Mouse (Mus musculus) CH12.LX (cell line): ENCODE measurements around the gene Gm6993. TPM values are rescaled to one million over a fixed set of nuclear protein-coding genes. Genes with fewer than 3 reads are reported as not detected.

Experiments used
- DNase-seq: peaks from one replicate; pipeline ENCODE4 v3.0.0-alpha.2; 2013; ENCODE audit errors: extremely low read depth
- H3K27ac ChIP-seq: 2 replicates; pipeline ENCODE4 v1.5.1; 2012; ENCODE audit warnings: low read depth, mild to moderate bottlenecking, control low read depth, moderate library complexity; ENCODE audit not compliant: insufficient read depth
- H3K27me3 ChIP-seq: replicated peaks from 2 replicates; pipeline ENCODE3; 2012; ENCODE audit warnings: inconsistent platforms
- H3K36me3 ChIP-seq, 2 experiments: replicated peaks in 1 of 2; 2 replicates each; pipeline versions ENCODE3 to v1.6.1; 2012; ENCODE audit warnings: inconsistent platforms in 1 of 2, low read length in 1 of 2, mild to moderate bottlenecking in 1 of 2, mixed read lengths in 1 of 2, moderate library complexity in 1 of 2; ENCODE audit not compliant: control insufficient read depth in 1 of 2, insufficient read depth in 1 of 2
- H3K4me1 ChIP-seq, 2 experiments: 2 replicates each; pipeline ENCODE4 v1.6.1; 2012; ENCODE audit warnings: inconsistent platforms in 1 of 2, moderate library complexity in 1 of 2; ENCODE audit not compliant: insufficient read depth in 2 of 2, control insufficient read depth in 1 of 2
- H3K4me2 ChIP-seq: 2 replicates; pipeline ENCODE4 v1.6.1; 2012; ENCODE audit warnings: low read depth, mild to moderate bottlenecking, control low read depth; ENCODE audit not compliant: poor library complexity, insufficient read depth, severe bottlenecking
- H3K4me3 ChIP-seq, 3 experiments: fragments of 150-350 bp in 1 of 3; sonication (generic) in 1 of 3; replicated peaks in 1 of 3; 2 replicates each; pipeline versions ENCODE3 to v1.5.1; 2011 to 2012; ENCODE audit warnings: low read depth in 2 of 3, low read length in 2 of 3, mild to moderate bottlenecking in 2 of 3, moderate library complexity in 2 of 3, control low read depth in 1 of 3, improper control_type of control experiment in 1 of 3, inconsistent platforms in 1 of 3, mixed read lengths in 1 of 3; ENCODE audit not compliant: poor library complexity in 1 of 3
- H3K79me2 ChIP-seq: replicated peaks from 2 replicates; pipeline ENCODE4 v1.6.1; 2012; ENCODE audit warnings: mild to moderate bottlenecking, moderate library complexity; ENCODE audit not compliant: control insufficient read depth, poor library complexity, insufficient read depth, severe bottlenecking; ENCODE audit errors: extremely low read depth
- H3K9ac ChIP-seq: 2 replicates; pipeline ENCODE4 v1.6.1; 2012; ENCODE audit warnings: low read depth, mild to moderate bottlenecking, control low read depth, moderate library complexity; ENCODE audit not compliant: insufficient read depth
- H3K9me3 ChIP-seq: replicated peaks from 2 replicates; pipeline ENCODE3; 2012; ENCODE audit warnings: low read length, inconsistent platforms, mixed read lengths
- BHLHE40 ChIP-seq: IDR thresholded peaks from 2 replicates; pipeline ENCODE4 v1.6.1; 2011; ENCODE audit warnings: mild to moderate bottlenecking, low read depth, low read length, improper control_type of control experiment
- CHD1 ChIP-seq: IDR thresholded peaks from 2 replicates; pipeline ENCODE4 v1.6.1; 2012; ENCODE audit warnings: low read depth, low read length, improper control_type of control experiment, inconsistent platforms
- CTCF ChIP-seq, 2 experiments: IDR thresholded peaks in 1 of 2; conservative IDR thresholded peaks in 1 of 2; 2 replicates each; pipeline ENCODE4 v1.5.1; 2011 to 2012; ENCODE audit warnings: low read depth in 2 of 2, low read length in 2 of 2, improper control_type of control experiment in 1 of 2, inconsistent platforms in 1 of 2, mild to moderate bottlenecking in 1 of 2, moderate library complexity in 1 of 2
- EP300 ChIP-seq: IDR thresholded peaks from 2 replicates; pipeline ENCODE4 v1.6.1; 2011; ENCODE audit warnings: low read length, improper control_type of control experiment
- ETS1 ChIP-seq: conservative IDR thresholded peaks from 2 replicates; pipeline ENCODE4 v1.6.1; 2012; ENCODE audit warnings: low read depth, mild to moderate bottlenecking, inconsistent platforms, low read length, improper control_type of control experiment, moderate library complexity
- GABPA ChIP-seq: IDR thresholded peaks from 2 replicates; pipeline ENCODE4 v1.6.1; 2012; ENCODE audit warnings: low read depth, low read length, improper control_type of control experiment, inconsistent platforms; ENCODE audit not compliant: insufficient replicate concordance
- HCFC1 ChIP-seq: IDR thresholded peaks from 2 replicates; pipeline ENCODE4 v1.6.1; 2012; ENCODE audit warnings: low read depth, mild to moderate bottlenecking, inconsistent platforms, low read length, improper control_type of control experiment
- IRF4 ChIP-seq: IDR thresholded peaks from 2 replicates; pipeline ENCODE4 v1.6.1; 2014; ENCODE audit warnings: low read depth, mild to moderate bottlenecking, inconsistent platforms, low read length, improper control_type of control experiment
- JUND ChIP-seq: conservative IDR thresholded peaks from 2 replicates; pipeline ENCODE4 v1.6.1; 2011; ENCODE audit warnings: low read depth, low read length, improper control_type of control experiment
- KAT2A ChIP-seq: IDR thresholded peaks from 2 replicates; pipeline ENCODE4 v1.6.1; 2012; ENCODE audit warnings: low read length, improper control_type of control experiment, inconsistent platforms; ENCODE audit not compliant: insufficient replicate concordance
- MAFK ChIP-seq: IDR thresholded peaks from 2 replicates; pipeline ENCODE4 v1.6.1; 2011; ENCODE audit warnings: low read length, improper control_type of control experiment; ENCODE audit not compliant: insufficient replicate concordance
- MAX ChIP-seq: IDR thresholded peaks from 2 replicates; pipeline ENCODE4 v1.6.1; 2011; ENCODE audit warnings: low read length, improper control_type of control experiment
- MAZ ChIP-seq: IDR thresholded peaks from 2 replicates; pipeline ENCODE4 v1.6.1; 2012; ENCODE audit warnings: low read depth, mild to moderate bottlenecking, inconsistent platforms, low read length, improper control_type of control experiment, moderate library complexity
- MXI1 ChIP-seq: IDR thresholded peaks from 2 replicates; pipeline ENCODE4 v1.6.1; 2011; ENCODE audit warnings: mild to moderate bottlenecking, low read depth, low read length, improper control_type of control experiment
- MYC ChIP-seq: IDR thresholded peaks from 2 replicates; pipeline ENCODE4 v1.6.1; 2011; ENCODE audit warnings: low read depth, mild to moderate bottlenecking, improper control_type of control experiment, low read length
- NELFE ChIP-seq: IDR thresholded peaks from 2 replicates; pipeline ENCODE4 v1.6.1; 2011; ENCODE audit warnings: low read depth, low read length, improper control_type of control experiment
- PAX5 ChIP-seq: IDR thresholded peaks from 2 replicates; pipeline ENCODE4 v1.6.1; 2012; ENCODE audit warnings: low read length, inconsistent platforms, mixed read lengths
- POLR2A ChIP-seq: IDR thresholded peaks from 2 replicates; pipeline ENCODE4 v1.6.1; 2011; ENCODE audit warnings: low read depth, mild to moderate bottlenecking, improper control_type of control experiment, low read length
- POLR2AphosphoS2 ChIP-seq: IDR thresholded peaks from 2 replicates; pipeline ENCODE4 v1.6.1; 2011; ENCODE audit warnings: low read depth, low read length, improper control_type of control experiment
- RAD21 ChIP-seq: IDR thresholded peaks from 2 replicates; pipeline ENCODE4 v1.6.1; 2011; ENCODE audit warnings: low read depth, mild to moderate bottlenecking, low read length, improper control_type of control experiment, moderate library complexity
- RCOR1 ChIP-seq: conservative IDR thresholded peaks from 2 replicates; pipeline ENCODE4 v1.6.1; 2012; ENCODE audit warnings: low read depth, mild to moderate bottlenecking, inconsistent platforms, low read length, improper control_type of control experiment
- SIN3A ChIP-seq: IDR thresholded peaks from 2 replicates; pipeline ENCODE4 v1.6.1; 2012; ENCODE audit warnings: low read length, improper control_type of control experiment, inconsistent platforms
- SMC3 ChIP-seq: IDR thresholded peaks from 2 replicates; pipeline ENCODE4 v1.6.1; 2011; ENCODE audit warnings: low read depth, low read length, improper control_type of control experiment
- TBP ChIP-seq: conservative IDR thresholded peaks from 2 replicates; pipeline ENCODE4 v1.6.1; 2011; ENCODE audit warnings: low read depth, low read length, improper control_type of control experiment
- TCF12 ChIP-seq: IDR thresholded peaks from 2 replicates; pipeline ENCODE4 v1.6.1; 2014; ENCODE audit warnings: low read depth, mild to moderate bottlenecking, inconsistent platforms, low read length, improper control_type of control experiment
- UBTF ChIP-seq: IDR thresholded peaks from 2 replicates; pipeline ENCODE4 v1.6.1; 2012; ENCODE audit warnings: low read depth, mild to moderate bottlenecking, inconsistent platforms, low read length, improper control_type of control experiment, moderate library complexity
- USF1 ChIP-seq: IDR thresholded peaks from 2 replicates; pipeline ENCODE4 v1.6.1; 2014; ENCODE audit warnings: low read depth, mild to moderate bottlenecking, inconsistent platforms, low read length, improper control_type of control experiment
- USF2 ChIP-seq: conservative IDR thresholded peaks from 2 replicates; pipeline ENCODE4 v1.6.1; 2011; ENCODE audit warnings: low read depth, low read length, improper control_type of control experiment
- ZMIZ1 ChIP-seq: IDR thresholded peaks from 2 replicates; pipeline ENCODE4 v1.6.1; 2012; ENCODE audit warnings: low read depth, mild to moderate bottlenecking, inconsistent platforms, low read length, improper control_type of control experiment
- dilution Hi-C: fragments of 300-500 bp; cut with MboI; formaldehyde crosslinking; loops from 2 replicates; pipeline ENCODE4 v1.14.3; 2020; ENCODE audit warnings: low sequenced_read_pairs; ENCODE audit not compliant: extremely low pct_unique_long_range_greater_than_20kb, extremely low pct_ligation_motif_present
- in situ Hi-C: fragments of 300-500 bp; cut with MboI; formaldehyde crosslinking; loops from 3 replicates; pipeline ENCODE4 v1.14.3; 2019; ENCODE audit warnings: low sequenced_read_pairs, low pct_ligation_motif_present, low pct_unique_long_range_greater_than_20kb, mixed read lengths
- polyA plus RNA-seq: library from polyadenylated mRNA; unstranded; fragments of >175 nt; gene quantifications from 2 replicates; pipeline ENCODE4 v1.2.1, GENCODE M21; 2012; ENCODE audit warnings: low read depth; ENCODE audit not compliant: insufficient read length
- total RNA-seq, 2 experiments: library from RNA; depleted of rRNA; stranded (reverse); fragments of 300-350 nt in 1 of 2; fragments of >200 nt in 1 of 2; gene quantifications; 2 replicates each; pipeline ENCODE4 v1.2.3; 2012 to 2014

The Gm6993 gene
- total and polyA plus RNA-seq, 3 experiments, result not detected

DNA sequence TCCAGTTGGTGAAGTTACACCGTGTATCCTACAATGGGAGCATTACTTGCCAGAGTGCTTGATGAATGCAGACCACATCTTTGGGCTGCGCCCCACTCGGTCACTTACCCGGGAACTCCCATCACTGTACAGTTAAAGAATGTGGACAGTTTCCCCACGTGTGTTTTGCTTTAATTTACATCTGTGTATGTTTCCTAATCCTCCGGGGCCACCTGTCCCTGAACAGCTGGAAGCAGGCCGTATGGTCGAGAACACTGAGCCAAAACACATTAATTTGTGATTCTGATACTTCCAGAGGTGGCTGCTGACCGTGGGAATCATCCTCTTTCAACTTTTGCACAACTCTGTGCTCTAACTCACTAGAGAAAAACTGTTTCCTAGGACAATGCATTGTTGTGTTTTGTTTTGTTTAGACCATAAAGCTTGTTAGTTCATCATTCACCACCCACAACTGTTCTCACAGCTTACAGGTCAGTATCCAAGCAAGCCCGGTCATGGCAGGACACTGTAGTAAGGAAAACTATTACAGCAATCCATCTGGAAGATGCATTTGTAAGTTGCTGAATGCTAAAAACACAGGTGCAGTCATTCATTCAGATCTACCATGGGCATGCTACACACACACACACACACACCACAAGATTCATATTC lies 34.5 kb upstream of the Gm6993 start:
- Histone ChIP-seq H3K9ac (no peak overlapping the region), H3K9me3 (no peaks in the 10 kb centered on the region), H3K27ac (no peak overlapping the region), H3K79me2 (no peaks in the 10 kb centered on the region), H3K36me3 (no peaks in the 10 kb centered on the region), H3K27me3 (no peaks in the 10 kb centered on the region), H3K4me1 (no peaks in the 10 kb centered on the region), H3K4me3 (no peak overlapping the region), H3K4me2 (no peak overlapping the region)
- no peak for DNase-seq
- dilution Hi-C loops (no loop called here), in situ Hi-C loops (no loop called here)
- TF ChIP-seq MAZ, result no peak
- no peak for TF ChIP-seq USF1
- TF ChIP-seq NELFE, result no peak
- no peak for TF ChIP-seq MYC
- TF ChIP-seq BHLHE40, result no peak
- no peak for TF ChIP-seq POLR2A
- no peak for TF ChIP-seq PAX5
- no peak for TF ChIP-seq UBTF
- no peak for TF ChIP-seq CTCF (conservative IDR thresholded peaks at IDR 0.05 in 1 of 2, IDR thresholded peaks at IDR 0.05 in 1 of 2; ENCODE audit: low read depth in 2 of 2, low read length in 2 of 2)
- TF ChIP-seq SMC3, result no peak
- TF ChIP-seq RAD21, result no peak
- no peak for TF ChIP-seq HCFC1
- no peak for TF ChIP-seq POLR2AphosphoS2
- no peak for TF ChIP-seq ZMIZ1
- no peak for TF ChIP-seq RCOR1
- TF ChIP-seq TCF12, result no peak
- TF ChIP-seq MAFK, result no peak
- TF ChIP-seq TBP, result no peak
- TF ChIP-seq GABPA, result no peak
- TF ChIP-seq KAT2A, result no peak

DNA sequence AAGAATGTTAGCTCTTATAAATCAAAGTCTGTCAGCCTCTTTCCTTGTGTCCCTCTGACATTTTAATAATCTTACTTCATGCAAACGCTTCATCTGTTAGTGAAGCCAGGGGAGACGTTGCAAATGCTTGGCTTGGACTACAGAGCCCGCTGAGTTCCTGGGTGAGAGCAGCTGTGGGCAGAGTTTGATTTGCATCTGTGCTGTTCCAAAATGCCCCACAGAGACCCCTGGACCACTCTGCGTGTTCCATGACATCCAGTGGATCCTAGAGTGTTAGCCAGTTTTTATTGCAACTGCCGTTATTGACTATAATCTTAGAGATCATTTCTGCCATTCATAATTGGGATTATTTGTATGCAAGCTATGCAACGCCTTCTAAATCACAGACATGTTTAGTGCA lies 31.8 kb upstream of the Gm6993 start:
- H3K4me3 ChIP-seq, result no peak overlapping the region
- no peak for TF ChIP-seq JUND
- TF ChIP-seq IRF4, result no peak
- no peak for TF ChIP-seq MAFK
- no peak for TF ChIP-seq MYC
- no peak for TF ChIP-seq BHLHE40
- no peak for TF ChIP-seq TCF12
- no peak for TF ChIP-seq USF2
- TF ChIP-seq HCFC1, result no peak
- TF ChIP-seq EP300, result no peak
- TF ChIP-seq UBTF, result no peak
- no peak for TF ChIP-seq CTCF (conservative IDR thresholded peaks at IDR 0.05 in 1 of 2, IDR thresholded peaks at IDR 0.05 in 1 of 2; ENCODE audit: low read depth in 2 of 2, low read length in 2 of 2)
- no peak for TF ChIP-seq USF1
- no peak for TF ChIP-seq ETS1
- no peak for TF ChIP-seq MXI1
- no peak for TF ChIP-seq PAX5
- no peak for TF ChIP-seq KAT2A
- TF ChIP-seq CHD1, result no peak
- TF ChIP-seq MAX, result no peak
- no peak for TF ChIP-seq GABPA
- no peak for TF ChIP-seq SIN3A
- TF ChIP-seq, all 38 proteins: peak for 0
- no peaks in the 10 kb centered on the region for H3K36me3 ChIP-seq
- in situ Hi-C loops, result no loop called here
- H3K9me3 ChIP-seq, result no peaks in the 10 kb centered on the region
- no peaks in the 10 kb centered on the region for H3K79me2 ChIP-seq
- dilution Hi-C loops, result no loop called here
- DNase-seq, result no peak
- no peaks in the 10 kb centered on the region for H3K27me3 ChIP-seq
- no peaks in the 10 kb centered on the region for H3K4me1 ChIP-seq
- H3K4me2 ChIP-seq, result no peak overlapping the region
- H3K27ac ChIP-seq, result no peak overlapping the region
- no peak overlapping the region for H3K9ac ChIP-seq
